In genomic region chr3:123179508-123179907, GRCm38 (mm10) we compare ENCODE assay signal across 22 mouse cellular contexts. TPM values are rescaled to one million over a fixed set of nuclear protein-coding genes. Genes with fewer than 3 reads are reported as not detected.
DNase-seq lines count a peak whose midpoint lies in the region; ATAC-seq and TF ChIP-seq lines count a peak whose summit lies in the region.
"Had no signal": no experiment of that assay in that cellular context is flagged by ENCODE, and none has a peak within 500 bp of the region (broad histone marks: within the 10 kb centered on the region; RNA-seq: fewer than 3 reads in every experiment).

No protein-coding gene starts in this region.

- H3K9me3 ChIP-seq in kidney, embryonic 16.5 days (ENCODE audit: low read length) = no peaks in the 10 kb centered on the region
- no peaks in the 10 kb centered on the region for H3K9me3 ChIP-seq in intestine, embryonic 15.5 days
- H3K9me3 ChIP-seq: embryonic facial prominence, embryonic 15.5 days; midbrain, embryonic 15.5 days had no signal

- TF ChIP-seq POLR2A in cerebellum, adult 2 months (IDR thresholded peaks at IDR 0.05; ENCODE audit: borderline replicate concordance, insufficient read depth, low read length) = no peak

- no peaks in the 10 kb centered on the region for H3K36me3 ChIP-seq in kidney, embryonic 16.5 days (ENCODE audit: insufficient read depth, low read length)
- H3K36me3 ChIP-seq in intestine, embryonic 15.5 days = no peaks in the 10 kb centered on the region
- H3K36me3 ChIP-seq: embryonic facial prominence, embryonic 15.5 days; midbrain, embryonic 15.5 days had no signal

- no peak for DNase-seq in gastrocnemius, adult 2 months
- DNase-seq in gastrocnemius, postnatal 36 days = no peak
- no peak for DNase-seq in kidney, adult 8-10 months
- DNase-seq in embryo, embryonic 9.5 days (ENCODE audit: extremely low spot score) = no peak
- no peak for DNase-seq in cerebellum, adult 2 months
- DNase-seq: adrenal gland, postnatal 36 days; cerebellum, adult 18-20 months; forebrain, postnatal 0 days; kidney, postnatal 14 days; left cerebral cortex, postnatal 4 days; lung, adult 18-20 months; right cerebral cortex, postnatal 25 days; thymus, postnatal 14 days had no signal

- peak overlapping the region; percentile 20; the same call in 1 of the 2 replicates for H3K27ac ChIP-seq in gastrocnemius, adult 2 months
- no peak overlapping the region; the same call in 1 of the 2 replicates for H3K27ac ChIP-seq in kidney, embryonic 16.5 days (ENCODE audit: low read length)
- H3K27ac ChIP-seq in intestine, embryonic 15.5 days = peak overlapping the region; percentile 70
- no peak overlapping the region for H3K27ac ChIP-seq in cerebellum, adult 2 months (ENCODE audit: insufficient read depth, low read length)
- H3K27ac ChIP-seq: embryonic facial prominence, embryonic 15.5 days; left cerebral cortex, adult 2 months; midbrain, embryonic 15.5 days had no signal

- no peak overlapping the region for H3K4me3 ChIP-seq in gastrocnemius, adult 2 months
- no peak overlapping the region for H3K4me3 ChIP-seq in kidney, embryonic 16.5 days (ENCODE audit: low read length)
- no peak overlapping the region for H3K4me3 ChIP-seq in intestine, embryonic 15.5 days (replicated peaks)
- no peak overlapping the region for H3K4me3 ChIP-seq in cerebellum, adult 2 months (replicated peaks; ENCODE audit: insufficient read depth, low read depth, low read length)
- H3K4me3 ChIP-seq: embryonic facial prominence, embryonic 15.5 days; left cerebral cortex, adult 2 months; megakaryocyte, embryonic 14.5 days; midbrain, embryonic 15.5 days had no signal

- no peak overlapping the region for H3K4me2 ChIP-seq in kidney, embryonic 16.5 days (replicated peaks; ENCODE audit: low read depth, low read length)
- no peak overlapping the region for H3K4me2 ChIP-seq in intestine, embryonic 15.5 days (replicated peaks)
- H3K4me2 ChIP-seq: embryonic facial prominence, embryonic 15.5 days; liver, embryonic 11.5 days; midbrain, embryonic 15.5 days had no signal

- no peaks in the 10 kb centered on the region for H3K27me3 ChIP-seq in kidney, embryonic 16.5 days (ENCODE audit: insufficient read depth, low read length)
- no peaks in the 10 kb centered on the region for H3K27me3 ChIP-seq in intestine, embryonic 15.5 days (replicated peaks)
- no peaks in the 10 kb centered on the region for H3K27me3 ChIP-seq in cerebellum, adult 2 months (ENCODE audit: control insufficient read depth, insufficient read depth, low read length)
- H3K27me3 ChIP-seq: embryonic facial prominence, embryonic 15.5 days; megakaryocyte, embryonic 14.5 days; midbrain, embryonic 15.5 days had no signal

- no peak for TF ChIP-seq CTCF in gastrocnemius, adult 2 months (IDR thresholded peaks at IDR 0.05)
- TF ChIP-seq CTCF in cerebellum, adult 2 months (IDR thresholded peaks at IDR 0.05; ENCODE audit: borderline replicate concordance, insufficient read depth, low read depth, low read length) = no peak

- ATAC-seq in kidney, embryonic 16.5 days (ENCODE audit: low FRiP score, low TSS enrichment) = peak; percentile 24; the same call in 1 of the 2 replicates
- peak; percentile 8 for ATAC-seq in CD4-positive, CD25-positive, alpha-beta regulatory T cell, adult 4 months
- peak; percentile 52 for ATAC-seq in intestine, embryonic 15.5 days
- ATAC-seq: midbrain, embryonic 15.5 days had no signal

- H3K4me1 ChIP-seq in kidney, embryonic 16.5 days (ENCODE audit: insufficient read depth, low read length) = peaks cover 11% of the 10 kb centered on the region; the same call in 1 of the 2 replicates
- peaks cover 13% of the 10 kb centered on the region for H3K4me1 ChIP-seq in intestine, embryonic 15.5 days (replicated peaks)
- H3K4me1 ChIP-seq in cerebellum, adult 2 months (ENCODE audit: control insufficient read depth, insufficient read depth, low read length) = no peaks in the 10 kb centered on the region
- H3K4me1 ChIP-seq: megakaryocyte, embryonic 14.5 days; midbrain, embryonic 15.5 days had no signal

- WGBS in kidney, embryonic 16.5 days = 41% methylated on average over 8 of the region's 8 CpGs
- 35% methylated on average over 8 of the region's 8 CpGs for WGBS in intestine, embryonic 15.5 days
- 89% methylated on average over 8 of the region's 8 CpGs for WGBS in cerebellum, adult 2 months

- H3K9ac ChIP-seq in kidney, embryonic 16.5 days (replicated peaks; ENCODE audit: low read length) = no peak overlapping the region
- H3K9ac ChIP-seq in intestine, embryonic 15.5 days = no peak overlapping the region
- H3K9ac ChIP-seq: embryonic facial prominence, embryonic 15.5 days; forebrain, postnatal 0 days; midbrain, embryonic 15.5 days had no signal

- intact Hi-C loops in gastrocnemius, adult 2 months (cut with DNase I) = loop anchor here (10.0 kb wide), 1 partner anchor 325 kb away; no protein-coding TSS in a partner anchor
- intact Hi-C loops in gastrocnemius, postnatal 36 days (cut with DNase I) = no loop called here

RNA-seq across cellular contexts. Expression of gene Synpo2, which starts 56.4 kb away (rescaled TPM):
- total RNA-seq in gastrocnemius, adult 2 months (2021) = 100 to 1,000 TPM; 209 to 273 TPM
- total RNA-seq in gastrocnemius, postnatal 36 days (2021) = 100 to 1,000 TPM; 237 to 262 TPM
- 9.5 and 9.9 TPM in 2 replicates for polyA plus RNA-seq in kidney, embryonic 16.5 days (2015; fragmentation: Nextera tagmentation; extraction: Ambion mirVana)
- under 1 TPM in 1 of 2 experiments, not detected in 1; 0.05 TPM for polyA plus RNA-seq in CD4-positive, CD25-positive, alpha-beta regulatory T cell, adult 4 months (2017; shearing (Covaris generic))
- 31.2 and 36.8 TPM in 2 replicates for polyA plus RNA-seq in intestine, embryonic 15.5 days (2015; fragmentation: Nextera tagmentation; extraction: Ambion mirVana)
- 2.4 and 2.9 TPM in 2 replicates for polyA plus RNA-seq in cerebellum, adult 2 months (2012; rRNA removed)
- total RNA-seq: neutrophil, adult 5-6 weeks had no signal

Comparison
In these comparisons a context has a peak if more than half of its experiments do, and no peak if none do; other contexts are left out.
1. H3K27ac ChIP-seq: peak in gastrocnemius, adult 2 months (single experiment) and intestine, embryonic 15.5 days (single experiment); none in kidney, embryonic 16.5 days (single experiment) and cerebellum, adult 2 months (single experiment).
2. Peak in every context shown above with its lines, with median percentiles within 50 percentile points of each other: ATAC-seq.